ENCODE assay signal across 19 mouse cellular contexts in the genomic region with DNA sequence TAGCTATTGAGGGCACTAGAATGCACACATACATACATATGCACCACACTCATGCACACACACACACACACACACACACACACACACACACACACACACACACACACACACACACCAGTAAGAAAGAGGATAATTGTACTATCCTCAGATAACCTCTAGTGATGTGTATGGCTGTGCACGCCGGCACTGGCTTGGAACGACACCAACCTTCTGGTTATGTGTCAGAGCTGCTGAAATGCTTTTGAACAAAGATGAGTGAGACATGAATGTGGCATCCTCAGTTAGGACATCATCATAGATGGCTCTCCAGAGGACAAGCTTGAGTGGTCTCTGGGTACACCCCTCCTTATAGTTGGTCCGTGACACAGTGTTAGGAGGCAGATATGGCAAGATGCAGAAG.
A peak's percentile ranks its signal among the peaks of the same experiment; 100 is the strongest.
DNase-seq lines count a peak whose midpoint lies in the region; ATAC-seq and TF ChIP-seq lines count a peak whose summit lies in the region.
"Had no signal": no experiment of that assay in that cellular context is flagged by ENCODE, and none has a peak within 500 bp of the region (broad histone marks: within the 10 kb centered on the region; RNA-seq: fewer than 3 reads in every experiment).

No protein-coding gene starts in this region.

- no peak for TF ChIP-seq CTCF in forebrain, postnatal 0 days (IDR thresholded peaks at IDR 0.05; ENCODE audit: low read depth)
- no peak for TF ChIP-seq CTCF in brain, embryonic 14.5 days (IDR thresholded peaks at IDR 0.05; ENCODE audit: borderline replicate concordance, extremely low read depth, insufficient read depth, insufficient read length)

- TF ChIP-seq POLR2A in brain, embryonic 14.5 days (IDR thresholded peaks at IDR 0.05; ENCODE audit: borderline replicate concordance, extremely low read depth, insufficient read depth, insufficient read length, poor library complexity, severe bottlenecking) = no peak

- no peak for ATAC-seq in forebrain, postnatal 0 days
- no peak for ATAC-seq in liver, embryonic 12.5 days
- ATAC-seq: forebrain, embryonic 15.5 days had no signal

- no peaks in the 10 kb centered on the region for H3K27me3 ChIP-seq in forebrain, postnatal 0 days (ENCODE audit: insufficient read depth, low read length)
- H3K27me3 ChIP-seq in forebrain, embryonic 10.5 days (ENCODE audit: poor library complexity, severe bottlenecking) = no peaks in the 10 kb centered on the region
- no peaks in the 10 kb centered on the region for H3K27me3 ChIP-seq in liver, embryonic 12.5 days (replicated peaks)
- H3K27me3 ChIP-seq: CH12.LX; embryonic facial prominence, embryonic 13.5 days; forebrain, embryonic 15.5 days; heart, embryonic 12.5 days; hindbrain, embryonic 15.5 days had no signal

- no peaks in the 10 kb centered on the region for H3K36me3 ChIP-seq in forebrain, postnatal 0 days (ENCODE audit: insufficient read depth)
- no peaks in the 10 kb centered on the region for H3K36me3 ChIP-seq in forebrain, embryonic 10.5 days (replicated peaks)
- H3K36me3 ChIP-seq in liver, embryonic 12.5 days = no peaks in the 10 kb centered on the region
- H3K36me3 ChIP-seq: embryonic facial prominence, embryonic 13.5 days; forebrain, embryonic 15.5 days; heart, embryonic 12.5 days; hindbrain, embryonic 15.5 days had no signal

- DNase-seq in forebrain, postnatal 0 days = peak; percentile 34
- DNase-seq in forebrain, embryonic 10.5 days (ENCODE audit: extremely low spot score, low spot score) = no peak
- peak; percentile 33 to 36 for DNase-seq in right cerebral cortex, postnatal 10 days (ENCODE audit: low spot score in 2 of 2)
- DNase-seq in right cerebral cortex, postnatal 36 days (ENCODE audit: low spot score in 2 of 2) = no peak
- DNase-seq in brain, embryonic 14.5 days (ENCODE audit: low read depth) = peak; percentile 47
- DNase-seq in layer of hippocampus, postnatal 14 days (ENCODE audit: low spot score in 2 of 2) = peak; percentile 41 to 63
- DNase-seq: adrenal gland, adult 2 months; adrenal gland, postnatal 25 days; cerebellum, adult 11-12 months; cerebellum, adult 9-10 months; cerebellum, postnatal 36 days; gastrocnemius, postnatal 10 days; heart, postnatal 36 days had no signal

- H3K9ac ChIP-seq in forebrain, postnatal 0 days = no peak overlapping the region
- no peak overlapping the region for H3K9ac ChIP-seq in liver, embryonic 12.5 days
- H3K9ac ChIP-seq: embryonic facial prominence, embryonic 13.5 days; forebrain, embryonic 15.5 days; heart, embryonic 12.5 days; hindbrain, embryonic 15.5 days had no signal

- no peak overlapping the region for H3K4me3 ChIP-seq in forebrain, postnatal 0 days (ENCODE audit: low read depth, low read length)
- no peak overlapping the region for H3K4me3 ChIP-seq in forebrain, embryonic 10.5 days
- no peak overlapping the region for H3K4me3 ChIP-seq in liver, embryonic 12.5 days
- H3K4me3 ChIP-seq: embryonic facial prominence, embryonic 13.5 days; forebrain, embryonic 15.5 days; heart, embryonic 12.5 days; hindbrain, embryonic 15.5 days had no signal

- 70% methylated on average over 4 of the region's 4 CpGs for WGBS in forebrain, postnatal 0 days
- 99% methylated on average over 4 of the region's 4 CpGs for WGBS in forebrain, embryonic 10.5 days
- 88% methylated on average over 4 of the region's 4 CpGs for WGBS in liver, embryonic 12.5 days (ENCODE audit: insufficient replicate concordance)

- no peak overlapping the region for H3K27ac ChIP-seq in forebrain, postnatal 0 days (ENCODE audit: low read depth, low read length)
- no peak overlapping the region for H3K27ac ChIP-seq in forebrain, embryonic 10.5 days
- no peak overlapping the region for H3K27ac ChIP-seq in liver, embryonic 12.5 days
- H3K27ac ChIP-seq: embryonic facial prominence, embryonic 13.5 days; forebrain, embryonic 15.5 days; hindbrain, embryonic 15.5 days had no signal

- no peaks in the 10 kb centered on the region for H3K9me3 ChIP-seq in forebrain, postnatal 0 days (ENCODE audit: low read length)
- no peaks in the 10 kb centered on the region for H3K9me3 ChIP-seq in forebrain, embryonic 10.5 days
- H3K9me3 ChIP-seq in liver, embryonic 12.5 days (replicated peaks) = no peaks in the 10 kb centered on the region
- H3K9me3 ChIP-seq: embryonic facial prominence, embryonic 13.5 days; forebrain, embryonic 15.5 days; heart, embryonic 12.5 days; hindbrain, embryonic 15.5 days had no signal

- no peaks in the 10 kb centered on the region for H3K4me1 ChIP-seq in forebrain, postnatal 0 days (ENCODE audit: insufficient read depth)
- H3K4me1 ChIP-seq in forebrain, embryonic 10.5 days = no peaks in the 10 kb centered on the region
- H3K4me1 ChIP-seq in liver, embryonic 12.5 days = no peaks in the 10 kb centered on the region
- H3K4me1 ChIP-seq: embryonic facial prominence, embryonic 13.5 days; forebrain, embryonic 15.5 days; heart, embryonic 12.5 days; hindbrain, embryonic 15.5 days had no signal

- H3K4me2 ChIP-seq in forebrain, postnatal 0 days (ENCODE audit: low read depth) = no peak overlapping the region
- H3K4me2 ChIP-seq in liver, embryonic 12.5 days = no peak overlapping the region
- H3K4me2 ChIP-seq: embryonic facial prominence, embryonic 13.5 days; forebrain, embryonic 15.5 days; heart, embryonic 12.5 days; hindbrain, embryonic 15.5 days had no signal

Comparison
In these comparisons a context has a peak if more than half of its experiments do, and no peak if none do; other contexts are left out.
1. DNase-seq: peak in forebrain, postnatal 0 days (single experiment), right cerebral cortex, postnatal 10 days (2 of 2), brain, embryonic 14.5 days (single experiment) and layer of hippocampus, postnatal 14 days (2 of 2); none in forebrain, embryonic 10.5 days (single experiment) and right cerebral cortex, postnatal 36 days (0 of 2).